Mouse (Mus musculus) limb, embryonic 13.5 days (tissue): ENCODE measurements at regions not wholly inside any gene's neighbourhood (a gene's known extent, or its start where the extent isn't known, plus 50 kb on each side); places are given as distances from the start of the nearest gene placed in this dataset.
A peak's percentile ranks its signal among the peaks of the same experiment; 100 is the strongest.

Experiments used
- ATAC-seq: fragments of 200-750 bp; cut with Nextera tagmentation; 2 replicates; pipeline ENCODE4 v1.8.0; 2017; ENCODE audit warnings: low read depth, moderate number of reproducible peaks, moderate TSS enrichment; ENCODE audit not compliant: low FRiP score
- H3K27ac ChIP-seq: fragments of 300-500 bp; sonication (generic); 2 replicates; pipeline ENCODE4 v1.5.1; 2015; ENCODE audit warnings: inconsistent platforms, mild to moderate bottlenecking, moderate library complexity
- H3K27me3 ChIP-seq: fragments of 300-500 bp; sonication (generic); 2 replicates; pipeline ENCODE4 v1.6.1; 2015; ENCODE audit warnings: mild to moderate bottlenecking, inconsistent platforms
- H3K36me3 ChIP-seq: fragments of 300-500 bp; sonication (generic); 2 replicates; pipeline ENCODE4 v1.6.1; 2015; ENCODE audit warnings: inconsistent platforms, mild to moderate bottlenecking, moderate library complexity
- H3K4me1 ChIP-seq: fragments of 300-500 bp; sonication (generic); 2 replicates; pipeline ENCODE4 v1.6.1; 2015; ENCODE audit warnings: inconsistent platforms
- H3K4me2 ChIP-seq: fragments of 300-500 bp; sonication (generic); replicated peaks from 2 replicates; pipeline ENCODE4 v1.6.1; 2015; ENCODE audit warnings: inconsistent platforms, mild to moderate bottlenecking, moderate library complexity
- H3K4me3 ChIP-seq: fragments of 300-500 bp; sonication (generic); 2 replicates; pipeline ENCODE4 v1.5.1; 2015; ENCODE audit warnings: moderate library complexity, mild to moderate bottlenecking, inconsistent platforms
- H3K9ac ChIP-seq: fragments of 300-500 bp; sonication (generic); 2 replicates; pipeline ENCODE4 v1.6.1; 2015; ENCODE audit warnings: mild to moderate bottlenecking, inconsistent platforms
- H3K9me3 ChIP-seq: fragments of 300-500 bp; sonication (generic); 2 replicates; pipeline ENCODE4 v1.6.1; 2016; ENCODE audit warnings: inconsistent platforms
- WGBS: fragments of 180-500 bp; shearing (Covaris S2); methylation state at CpG from one replicate; pipeline ENCODE4 v1.1.7; 2015; 5-methylcytosine and 5-hydroxymethylcytosine counted together

DNA sequence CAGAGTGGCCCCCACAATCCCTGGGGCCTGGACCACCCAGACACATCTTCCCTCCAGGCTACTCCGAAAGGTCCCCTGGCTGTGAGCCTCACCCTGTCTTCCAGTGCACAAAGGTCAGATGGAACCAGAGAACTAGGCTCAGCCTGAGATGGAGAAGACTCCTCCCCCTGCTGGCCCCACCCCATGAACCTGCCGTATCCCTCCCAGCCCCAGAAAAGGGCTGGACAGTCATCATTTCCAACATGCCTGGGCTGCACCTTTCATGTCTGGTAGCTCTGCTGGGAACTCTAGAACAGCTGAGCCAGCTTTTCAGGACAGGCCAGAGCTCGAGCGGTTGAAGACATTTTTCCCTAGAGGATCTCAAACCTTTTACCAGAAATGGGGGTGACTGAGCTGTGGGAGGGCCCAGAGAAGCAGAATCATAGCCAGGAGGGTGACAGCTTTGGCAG, 77.8 kb downstream of the Zfp36l1 start:
- Histone ChIP-seq H3K27ac (peak overlapping the region; percentile 67; the same call in 1 of the 2 replicates), H3K4me3 (no peak overlapping the region), H3K27me3 (no peaks in the 10 kb centered on the region), H3K4me1 (peaks cover 32% of the 10 kb centered on the region), H3K9ac (no peak overlapping the region), H3K4me2 (no peak overlapping the region), H3K36me3 (no peaks in the 10 kb centered on the region), H3K9me3 (no peaks in the 10 kb centered on the region)
- 32% methylated on average over 4 of the region's 4 CpGs for WGBS
- ATAC-seq, result peak; percentile 51; the same call in 1 of the 2 replicates

DNA sequence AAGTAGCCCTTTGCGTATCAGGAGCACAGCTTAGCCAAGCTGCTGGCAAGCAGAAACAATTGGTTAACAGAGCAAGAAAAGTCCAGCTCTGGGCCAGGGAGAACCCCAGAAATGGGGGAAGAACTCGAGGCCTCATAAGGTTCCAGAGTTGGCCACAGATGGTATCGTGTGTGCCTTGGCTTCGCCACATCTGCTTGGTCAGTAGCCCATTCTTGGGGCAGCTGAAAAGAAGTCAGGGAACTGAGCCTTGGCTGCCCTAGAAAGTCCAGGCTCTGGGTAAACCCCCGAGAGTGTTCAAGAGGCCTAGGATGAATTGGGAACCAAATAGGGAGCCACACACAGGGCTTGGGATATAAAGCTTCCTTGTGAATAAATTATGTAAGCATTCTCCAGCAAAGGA, 78.7 kb downstream of the Zfp36l1 start:
- Histone ChIP-seq H3K4me1 (peaks cover 29% of the 10 kb centered on the region), H3K36me3 (no peaks in the 10 kb centered on the region), H3K4me2 (no peak overlapping the region), H3K27ac (no peak overlapping the region), H3K27me3 (no peaks in the 10 kb centered on the region), H3K9me3 (no peaks in the 10 kb centered on the region), H3K9ac (no peak overlapping the region), H3K4me3 (no peak overlapping the region)
- 86% methylated on average over 5 of the region's 5 CpGs for WGBS
- no peak for ATAC-seq

DNA sequence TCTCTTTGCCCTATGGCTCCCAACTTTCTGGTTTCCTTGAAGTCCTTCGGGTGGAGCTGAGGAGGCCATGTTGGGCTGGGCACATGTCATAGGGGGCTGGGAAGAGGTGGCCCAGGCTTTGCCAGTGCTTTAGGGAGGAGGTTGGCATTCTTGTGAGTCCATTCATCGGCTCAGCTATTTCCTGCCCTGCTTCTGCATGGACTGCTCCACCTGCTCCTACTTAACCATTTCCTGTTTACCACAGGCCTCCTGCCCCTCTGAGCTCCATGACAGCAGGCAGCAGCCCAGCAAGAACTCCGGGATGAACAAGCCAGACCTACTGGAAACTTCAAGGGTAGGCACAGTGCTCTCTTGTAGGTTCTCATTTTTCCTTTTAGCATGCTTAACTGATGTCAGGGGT, 80.3 kb downstream of the Zfp36l1 start:
- no peak for ATAC-seq
- H3K4me2 ChIP-seq, result no peak overlapping the region
- no peak overlapping the region; the same call in 1 of the 2 replicates for H3K27ac ChIP-seq
- H3K27me3 ChIP-seq, result no peaks in the 10 kb centered on the region
- WGBS, result 29% methylated on average over 3 of the region's 3 CpGs
- no peaks in the 10 kb centered on the region for H3K9me3 ChIP-seq
- no peak overlapping the region for H3K9ac ChIP-seq
- no peaks in the 10 kb centered on the region for H3K36me3 ChIP-seq
- no peak overlapping the region for H3K4me3 ChIP-seq
- H3K4me1 ChIP-seq, result peaks cover 35% of the 10 kb centered on the region

DNA sequence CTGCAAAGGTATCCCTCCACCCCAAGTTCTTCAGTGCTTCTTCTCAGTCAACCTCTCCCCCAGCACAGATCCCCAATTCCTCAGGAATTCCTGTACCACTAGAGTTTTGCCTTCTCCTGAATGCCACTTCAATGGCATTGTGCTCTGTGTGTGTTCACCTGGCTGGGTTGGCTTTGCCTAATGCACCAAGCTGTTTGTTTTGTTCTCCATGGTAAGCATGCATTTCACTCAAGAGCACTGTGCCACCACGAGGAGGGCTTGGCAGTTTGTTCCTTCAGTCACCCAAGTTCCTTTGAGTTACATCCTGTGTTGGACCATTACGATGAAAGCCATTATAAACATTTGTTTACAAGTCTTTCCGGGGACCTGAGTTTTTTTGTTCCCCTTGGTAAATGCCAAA, 84.5 kb downstream of the Zfp36l1 start:
- Histone ChIP-seq H3K4me2 (no peak overlapping the region), H3K9me3 (0 out of 2 replicates have a peak, but pooled peaks cover 3% of the 10 kb centered on the region), H3K27me3 (no peaks in the 10 kb centered on the region), H3K4me1 (peaks cover 24% of the 10 kb centered on the region), H3K27ac (no peak overlapping the region), H3K4me3 (no peak overlapping the region), H3K9ac (no peak overlapping the region), H3K36me3 (no peaks in the 10 kb centered on the region)
- WGBS, result 58% methylated on average over 3 of the region's 3 CpGs
- ATAC-seq, result no peak

- 0 out of 2 replicates have a peak, but pooled peaks have one; percentile 8 for ATAC-seq
- H3K27ac ChIP-seq, result peak overlapping the region; percentile 97
- H3K4me2 ChIP-seq, result peak overlapping the region; percentile 51
- WGBS, result 5% methylated on average over 18 of the region's 18 CpGs
- H3K9ac ChIP-seq, result no peak overlapping the region
- peaks cover 53% of the 10 kb centered on the region for H3K4me1 ChIP-seq
- H3K9me3 ChIP-seq, result 0 out of 2 replicates have a peak, but pooled peaks cover 3% of the 10 kb centered on the region
- H3K27me3 ChIP-seq, result no peaks in the 10 kb centered on the region
- 0 out of 2 replicates have a peak overlapping the region, but pooled peaks have one; percentile 3 for H3K4me3 ChIP-seq
- no peaks in the 10 kb centered on the region for H3K36me3 ChIP-seq
Measured at GRCm38 (mm10) chr12:80023107-80024078, 89.4 kb downstream of the Zfp36l1 start.

DNA sequence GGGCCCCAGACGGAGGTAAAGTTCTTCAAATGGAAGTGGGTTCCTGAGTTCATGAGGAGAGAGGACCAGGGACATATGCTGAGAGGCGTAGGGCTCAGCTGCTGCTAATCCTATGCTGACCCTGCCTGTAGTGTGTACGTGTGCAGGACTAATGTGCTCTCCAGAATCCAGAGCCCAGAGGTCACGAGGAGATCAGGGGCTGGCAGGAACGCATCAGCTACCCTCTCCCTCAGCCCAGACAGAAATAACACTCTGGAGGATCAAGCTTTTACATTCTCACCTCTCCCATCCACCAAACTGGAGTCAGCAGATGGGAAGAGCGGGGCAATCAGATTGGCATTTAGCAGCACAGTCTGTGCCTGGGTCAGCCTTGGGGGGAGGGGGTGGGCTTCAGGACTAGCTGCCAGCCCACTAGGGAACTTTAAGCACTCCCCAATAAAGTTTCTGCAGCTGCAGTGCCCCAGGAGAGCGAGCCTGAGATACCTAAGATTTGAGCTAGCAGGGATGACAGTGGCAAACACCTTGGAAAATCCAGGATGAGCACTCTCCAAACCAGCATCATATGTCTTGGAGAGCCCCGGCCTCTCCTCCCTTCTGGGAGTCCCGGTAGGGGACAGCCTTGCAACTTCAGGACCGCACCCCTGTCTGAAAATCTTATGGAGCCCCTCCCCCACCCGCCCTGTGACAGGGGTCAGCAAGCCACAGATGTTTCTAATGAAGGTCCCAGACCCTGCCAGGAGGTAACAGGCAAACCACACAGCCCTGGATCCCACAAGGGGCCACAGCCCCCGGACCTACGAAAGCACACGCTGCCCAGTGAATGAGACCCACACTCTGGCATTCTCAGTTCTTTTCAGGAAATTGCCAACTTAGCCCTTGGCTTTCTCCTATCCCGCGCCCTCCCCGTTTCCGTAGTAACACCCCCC, 90.4 kb downstream of the Zfp36l1 start:
- peak overlapping the region; percentile 25 for H3K9ac ChIP-seq
- H3K4me3 ChIP-seq, result 0 out of 2 replicates have a peak overlapping the region, but pooled peaks have one; percentile 3
- H3K36me3 ChIP-seq, result no peaks in the 10 kb centered on the region
- peak overlapping the region; percentile 51 for H3K4me2 ChIP-seq
- no peaks in the 10 kb centered on the region for H3K27me3 ChIP-seq
- 7% methylated on average over 18 of the region's 18 CpGs for WGBS
- H3K4me1 ChIP-seq, result peaks cover 61% of the 10 kb centered on the region
- 0 out of 2 replicates have a peak, but pooled peaks cover 3% of the 10 kb centered on the region for H3K9me3 ChIP-seq
- peak; percentile 37; the same call in 1 of the 2 replicates for ATAC-seq
- peak overlapping the region; percentile 97 for H3K27ac ChIP-seq

GRCm38 (mm10) chr12:80021030-80021473, 91.8 kb downstream of the Zfp36l1 start:
- H3K9me3 ChIP-seq, result no peaks in the 10 kb centered on the region
- H3K36me3 ChIP-seq, result no peaks in the 10 kb centered on the region
- 2% methylated on average over 6 of the region's 6 CpGs for WGBS
- peak overlapping the region; percentile 45 for H3K9ac ChIP-seq
- H3K27me3 ChIP-seq, result no peaks in the 10 kb centered on the region
- H3K27ac ChIP-seq, result peak overlapping the region; percentile 97
- H3K4me2 ChIP-seq, result peak overlapping the region; percentile 51
- peaks cover 72% of the 10 kb centered on the region for H3K4me1 ChIP-seq
- ATAC-seq, result peak; percentile 85
- H3K4me3 ChIP-seq, result no peak overlapping the region

DNA sequence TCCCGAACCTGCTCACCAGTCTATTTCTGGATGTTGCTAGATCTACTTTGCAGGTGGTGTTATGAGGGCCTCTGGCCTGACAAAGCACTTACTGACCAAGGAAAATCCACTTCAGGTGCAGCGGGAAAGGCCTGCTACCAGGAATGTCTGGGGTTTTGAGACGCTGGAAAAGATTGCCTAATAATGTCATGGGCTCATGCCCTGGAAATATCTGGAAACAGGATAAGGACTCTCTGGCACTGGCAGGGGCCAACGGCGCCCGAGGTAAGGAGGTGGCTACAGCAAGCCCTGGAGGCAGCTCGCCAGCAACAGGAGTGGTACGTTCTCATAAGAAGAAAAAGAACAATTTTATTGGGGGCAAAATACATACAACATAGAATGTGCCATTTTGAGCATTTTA, 94.7 kb downstream of the Zfp36l1 start:
- no peak for ATAC-seq

DNA sequence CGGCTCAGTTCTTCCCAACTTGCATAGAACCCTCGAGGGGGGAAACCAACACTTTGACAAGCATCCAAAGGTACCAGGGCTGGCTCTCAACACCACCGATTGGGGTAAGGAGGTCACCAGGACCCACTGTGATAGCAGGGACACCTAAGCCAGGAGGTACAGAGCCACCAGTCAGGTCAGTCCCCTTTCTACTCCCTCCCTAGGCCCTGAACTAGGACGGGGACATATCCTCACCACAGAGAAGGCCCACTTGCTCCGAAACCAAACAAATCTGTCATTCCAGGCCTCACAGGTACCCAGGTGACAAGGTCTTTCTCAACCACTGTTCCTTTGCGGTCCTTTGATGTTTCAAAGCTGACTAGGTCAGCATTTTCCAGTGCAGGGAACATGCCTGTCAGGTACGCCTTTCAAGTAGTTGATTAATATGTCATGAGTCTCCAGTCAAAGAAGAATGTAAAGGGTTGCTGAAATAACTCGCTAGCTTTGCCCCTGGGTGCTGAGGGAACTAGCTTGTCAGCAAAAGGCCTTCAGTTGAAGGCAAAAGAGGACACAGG, 95.4 kb downstream of the Zfp36l1 start:
- WGBS, result 67% methylated on average over 8 of the region's 8 CpGs
- Histone ChIP-seq H3K4me3 (no peak overlapping the region), H3K4me1 (peaks cover 82% of the 10 kb centered on the region), H3K36me3 (no peaks in the 10 kb centered on the region), H3K27me3 (no peaks in the 10 kb centered on the region), H3K9ac (no peak overlapping the region), H3K9me3 (no peaks in the 10 kb centered on the region), H3K27ac (peak overlapping the region; percentile 61; the same call in 1 of the 2 replicates), H3K4me2 (no peak overlapping the region)
- ATAC-seq, result no peak

More for the DNA sequence above, 94.7 kb downstream of the Zfp36l1 start:
- no peak overlapping the region for H3K4me3 ChIP-seq
- 51% methylated on average over 8 of the region's 8 CpGs for WGBS
- H3K4me1 ChIP-seq, result peaks cover 83% of the 10 kb centered on the region
- no peaks in the 10 kb centered on the region for H3K36me3 ChIP-seq
- H3K4me2 ChIP-seq, result no peak overlapping the region
- no peaks in the 10 kb centered on the region for H3K27me3 ChIP-seq
- H3K9me3 ChIP-seq, result no peaks in the 10 kb centered on the region
- no peak overlapping the region for H3K9ac ChIP-seq
- peak overlapping the region; percentile 61 for H3K27ac ChIP-seq

GRCm38 (mm10) chr12:80015938-80016337, 96.9 kb downstream of the Zfp36l1 start:
- ATAC-seq, result no peak
- H3K36me3 ChIP-seq, result no peaks in the 10 kb centered on the region
- no peak overlapping the region for H3K9ac ChIP-seq
- H3K4me2 ChIP-seq, result no peak overlapping the region
- H3K27me3 ChIP-seq, result no peaks in the 10 kb centered on the region
- no peak overlapping the region for H3K4me3 ChIP-seq
- WGBS, result 86% methylated on average over 1 of the region's 1 CpGs
- H3K9me3 ChIP-seq, result no peaks in the 10 kb centered on the region
- no peak overlapping the region for H3K27ac ChIP-seq
- H3K4me1 ChIP-seq, result peaks cover 77% of the 10 kb centered on the region

DNA sequence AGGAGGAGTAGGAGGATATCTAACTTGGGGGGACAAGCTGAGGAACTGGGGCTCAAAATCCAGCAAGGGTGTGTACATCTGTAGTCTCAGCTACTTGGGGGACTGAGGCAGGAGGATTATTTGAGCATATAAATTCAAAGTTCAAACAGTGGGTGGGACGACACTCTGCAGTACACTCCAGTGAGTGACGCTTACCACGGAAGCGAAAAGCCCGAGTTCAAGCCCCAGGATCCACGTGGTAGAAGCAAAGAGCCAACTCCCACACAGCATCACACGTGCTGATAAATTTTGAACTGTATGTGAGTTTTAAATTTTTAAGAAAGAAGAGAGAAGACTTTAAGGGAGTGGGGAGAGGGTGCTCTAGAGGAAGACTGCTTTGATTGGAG, 98.2 kb downstream of the Zfp36l1 start:
- H3K36me3 ChIP-seq, result no peaks in the 10 kb centered on the region
- no peaks in the 10 kb centered on the region for H3K9me3 ChIP-seq
- H3K27me3 ChIP-seq, result no peaks in the 10 kb centered on the region
- peak overlapping the region; percentile 42 for H3K4me2 ChIP-seq
- H3K27ac ChIP-seq, result peak overlapping the region; percentile 90
- 0 out of 2 replicates have a peak overlapping the region, but pooled peaks have one; percentile 43 for H3K9ac ChIP-seq
- peaks cover 64% of the 10 kb centered on the region for H3K4me1 ChIP-seq
- H3K4me3 ChIP-seq, result no peak overlapping the region
- ATAC-seq, result no peak
- 56% methylated on average over 7 of the region's 7 CpGs for WGBS
